7 mouse cellular contexts compared by ENCODE assay signal in the genomic region with DNA sequence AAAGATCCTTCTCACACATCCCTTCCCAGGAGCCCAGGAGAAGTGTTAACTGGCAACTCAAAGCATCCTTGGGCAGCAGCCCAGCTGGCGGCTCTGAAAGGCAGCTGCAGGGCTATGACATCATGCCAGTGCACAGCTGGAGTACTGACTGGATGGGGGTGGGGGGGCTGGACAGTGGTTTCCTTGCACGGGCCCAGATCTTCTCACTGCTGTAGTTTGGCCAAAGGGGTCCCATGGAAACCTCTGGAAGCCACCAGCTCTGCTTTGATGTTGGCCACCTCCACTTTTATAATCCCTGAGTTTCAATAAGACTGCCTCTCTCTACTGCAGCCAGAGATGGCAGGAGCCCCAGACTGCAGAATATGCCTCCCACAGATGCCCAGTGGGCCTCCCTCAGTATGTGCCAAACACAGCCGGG. TPM values are rescaled to one million over a fixed set of nuclear protein-coding genes. Genes with fewer than 3 reads are reported as not detected.
DNase-seq lines count a peak whose midpoint lies in the region; ATAC-seq and TF ChIP-seq lines count a peak whose summit lies in the region.

No protein-coding gene starts in this region.

- no peak for DNase-seq in kidney, adult 11 months
- DNase-seq in adrenal gland, postnatal 36 days, result peak; percentile 41 to 43
- DNase-seq in embryonic facial prominence, embryonic 14.5 days (ENCODE audit: low spot score), result peak; percentile 64
- no peak for DNase-seq in spleen, adult 18-20 months

- H3K4me1 ChIP-seq in kidney, embryonic 14.5 days (ENCODE audit: control insufficient read depth, insufficient read depth, low read length), result peaks cover 20% of the 10 kb centered on the region
- peaks cover 9% of the 10 kb centered on the region; the same call in 1 of the 2 replicates for H3K4me1 ChIP-seq in embryonic facial prominence, embryonic 14.5 days (ENCODE audit: control insufficient read depth, insufficient read depth, low read length)
- 0 out of 2 replicates have a peak, but pooled peaks cover 6% of the 10 kb centered on the region for H3K4me1 ChIP-seq in intestine, postnatal 0 days (replicated peaks; ENCODE audit: control insufficient read depth, insufficient read depth, low read length)

- 36% methylated on average over 3 of the region's 3 CpGs for WGBS in kidney, embryonic 14.5 days
- WGBS in embryonic facial prominence, embryonic 14.5 days, result 36% methylated on average over 3 of the region's 3 CpGs
- 21% methylated on average over 3 of the region's 3 CpGs for WGBS in intestine, postnatal 0 days

- H3K36me3 ChIP-seq in kidney, embryonic 14.5 days (ENCODE audit: control insufficient read depth, insufficient read depth, low read length), result no peaks in the 10 kb centered on the region
- no peaks in the 10 kb centered on the region for H3K36me3 ChIP-seq in embryonic facial prominence, embryonic 14.5 days (ENCODE audit: control insufficient read depth, insufficient read depth, low read length)
- no peaks in the 10 kb centered on the region for H3K36me3 ChIP-seq in intestine, postnatal 0 days (ENCODE audit: control insufficient read depth, insufficient read depth)

- H3K4me2 ChIP-seq in kidney, embryonic 14.5 days (replicated peaks; ENCODE audit: low read depth, low read length), result no peak overlapping the region
- H3K4me2 ChIP-seq in embryonic facial prominence, embryonic 14.5 days (ENCODE audit: low read depth, low read length), result no peak overlapping the region
- no peak overlapping the region for H3K4me2 ChIP-seq in intestine, postnatal 0 days (replicated peaks; ENCODE audit: low read depth)

- peak; percentile 26; the same call in 1 of the 2 replicates for ATAC-seq in kidney, embryonic 14.5 days (ENCODE audit: low FRiP score, low TSS enrichment)
- ATAC-seq in embryonic facial prominence, embryonic 14.5 days (ENCODE audit: low read depth), result peak; percentile 55; the same call in 1 of the 2 replicates
- peak; percentile 45 for ATAC-seq in intestine, postnatal 0 days
- no peak for ATAC-seq in monocyte, adult 5-6 weeks (replicated peaks; ENCODE audit: insufficient number of reproducible peaks, low FRiP score, low TSS enrichment, poor library complexity, severe bottlenecking)

- H3K4me3 ChIP-seq in kidney, embryonic 14.5 days (ENCODE audit: low read length), result no peak overlapping the region
- no peak overlapping the region for H3K4me3 ChIP-seq in embryonic facial prominence, embryonic 14.5 days (ENCODE audit: low read depth, low read length)
- H3K4me3 ChIP-seq in intestine, postnatal 0 days (ENCODE audit: low read depth, low read length), result no peak overlapping the region

- no peak for TF ChIP-seq CTCF in intestine, postnatal 0 days (IDR thresholded peaks at IDR 0.05; ENCODE audit: low read depth)

- no peak overlapping the region; the same call in 1 of the 2 replicates for H3K27ac ChIP-seq in kidney, embryonic 14.5 days (ENCODE audit: low read depth, low read length)
- H3K27ac ChIP-seq in embryonic facial prominence, embryonic 14.5 days (replicated peaks; ENCODE audit: low read depth, low read length), result no peak overlapping the region
- H3K27ac ChIP-seq in intestine, postnatal 0 days (ENCODE audit: low read depth, low read length), result peak overlapping the region; percentile 22; the same call in 1 of the 2 replicates

- H3K9me3 ChIP-seq in kidney, embryonic 14.5 days (ENCODE audit: control insufficient read depth, low read length), result no peaks in the 10 kb centered on the region
- no peaks in the 10 kb centered on the region for H3K9me3 ChIP-seq in embryonic facial prominence, embryonic 14.5 days (ENCODE audit: control insufficient read depth, low read length)
- no peaks in the 10 kb centered on the region for H3K9me3 ChIP-seq in intestine, postnatal 0 days (ENCODE audit: control insufficient read depth)

- no peak overlapping the region for H3K9ac ChIP-seq in kidney, embryonic 14.5 days (ENCODE audit: low read depth, low read length)
- no peak overlapping the region for H3K9ac ChIP-seq in embryonic facial prominence, embryonic 14.5 days (ENCODE audit: low read depth, low read length)
- no peak overlapping the region for H3K9ac ChIP-seq in intestine, postnatal 0 days (ENCODE audit: low read depth, low read length)

- H3K27me3 ChIP-seq in kidney, embryonic 14.5 days (ENCODE audit: control insufficient read depth, insufficient read depth, low read length), result no peaks in the 10 kb centered on the region
- no peaks in the 10 kb centered on the region for H3K27me3 ChIP-seq in embryonic facial prominence, embryonic 14.5 days (replicated peaks; ENCODE audit: control insufficient read depth, insufficient read depth, low read length)
- no peaks in the 10 kb centered on the region for H3K27me3 ChIP-seq in intestine, postnatal 0 days (replicated peaks; ENCODE audit: control insufficient read depth, insufficient read depth, low read length)

RNA-seq across cellular contexts. Expression of a gene that starts 13.6 kb away (rescaled TPM):
- polyA plus RNA-seq in kidney, embryonic 14.5 days (2014; fragmentation: Nextera tagmentation; extraction: Ambion mirVana), result 6.0 and 7.9 TPM in 2 replicates
- total RNA-seq in adrenal gland, postnatal 36 days (2021), result not detected
- polyA plus RNA-seq in embryonic facial prominence, embryonic 14.5 days (2014; fragmentation: Nextera tagmentation; extraction: Ambion mirVana), result 0.51 and 0.72 TPM in 2 replicates
- not detected in 2 replicates for polyA plus RNA-seq in intestine, postnatal 0 days (2015; fragmentation: Nextera tagmentation; extraction: Ambion mirVana)
- not detected in 3 replicates for total RNA-seq in monocyte, adult 5-6 weeks (2017)

Comparison
In these comparisons a context has a peak if more than half of its experiments do, and no peak if none do; other contexts are left out.
1. DNase-seq: peak in adrenal gland, postnatal 36 days (2 of 2) and embryonic facial prominence, embryonic 14.5 days (single experiment); none in kidney, adult 11 months (single experiment) and spleen, adult 18-20 months (0 of 2).